18 mouse cellular contexts compared by ENCODE assay signal in genomic region chr6:55131301-55131700, GRCm38 (mm10). TPM values are rescaled to one million over a fixed set of nuclear protein-coding genes. Genes with fewer than 3 reads are reported as not detected.
"Had no signal": no experiment of that assay in that cellular context is flagged by ENCODE, and none has a peak within 500 bp of the region (broad histone marks: within the 10 kb centered on the region; RNA-seq: fewer than 3 reads in every experiment).

No protein-coding gene starts in this region.

- ATAC-seq: liver, postnatal 0 days; midbrain, embryonic 15.5 days had no signal

- DNase-seq: kidney, postnatal 10 days; kidney, postnatal 4 days; liver; liver, embryonic 13.5 days; liver, postnatal 0 days; lung, postnatal 10 days; spleen, adult 18-20 months; thymus, adult 18-20 months; thymus, postnatal 25 days had no signal

- H3K36me3 ChIP-seq: limb, embryonic 12.5 days; liver, embryonic 13.5 days; midbrain, embryonic 15.5 days; neural tube, embryonic 12.5 days had no signal

- H3K4me2 ChIP-seq: limb, embryonic 12.5 days; liver, embryonic 13.5 days; midbrain, embryonic 11.5 days; midbrain, embryonic 15.5 days; neural tube, embryonic 12.5 days had no signal

- H3K9ac ChIP-seq: limb, embryonic 12.5 days; liver, embryonic 13.5 days; liver, postnatal 0 days; midbrain, embryonic 15.5 days; neural tube, embryonic 12.5 days had no signal

- H3K27me3 ChIP-seq: limb, embryonic 12.5 days; liver, embryonic 13.5 days; midbrain, embryonic 15.5 days; neural tube, embryonic 12.5 days had no signal

- H3K4me3 ChIP-seq: layer of hippocampus, adult 2 months; limb, embryonic 12.5 days; liver, embryonic 13.5 days; megakaryocyte, embryonic 14.5 days; midbrain, embryonic 15.5 days; neural tube, embryonic 12.5 days had no signal

- H3K4me1 ChIP-seq: liver, embryonic 13.5 days; megakaryocyte, embryonic 14.5 days; midbrain, embryonic 15.5 days; neural tube, embryonic 12.5 days had no signal

- H3K9me3 ChIP-seq: liver, embryonic 13.5 days; midbrain, embryonic 15.5 days; neural tube, embryonic 12.5 days had no signal

- H3K27ac ChIP-seq: layer of hippocampus, adult 2 months; limb, embryonic 12.5 days; liver, embryonic 13.5 days; macrophage; midbrain, embryonic 15.5 days; neural tube, embryonic 12.5 days had no signal

RNA-seq across cellular contexts. Expression of gene Crhr2, which starts 1.5 kb away (rescaled TPM):
- total RNA-seq: monocyte, adult 5-6 weeks; neutrophil, adult 5-6 weeks had no signal
- polyA plus RNA-seq: limb, embryonic 12.5 days; liver, postnatal 0 days; macrophage had no signal

RNA-seq across cellular contexts. Expression of gene Inmt, which starts 43.5 kb away (rescaled TPM):
- total RNA-seq: monocyte, adult 5-6 weeks; neutrophil, adult 5-6 weeks had no signal
- polyA plus RNA-seq: limb, embryonic 12.5 days; macrophage; midbrain, embryonic 15.5 days; neural tube, embryonic 12.5 days had no signal
